Comparison of ENCODE assay signal across 8 mouse cellular contexts in the genomic region with DNA sequence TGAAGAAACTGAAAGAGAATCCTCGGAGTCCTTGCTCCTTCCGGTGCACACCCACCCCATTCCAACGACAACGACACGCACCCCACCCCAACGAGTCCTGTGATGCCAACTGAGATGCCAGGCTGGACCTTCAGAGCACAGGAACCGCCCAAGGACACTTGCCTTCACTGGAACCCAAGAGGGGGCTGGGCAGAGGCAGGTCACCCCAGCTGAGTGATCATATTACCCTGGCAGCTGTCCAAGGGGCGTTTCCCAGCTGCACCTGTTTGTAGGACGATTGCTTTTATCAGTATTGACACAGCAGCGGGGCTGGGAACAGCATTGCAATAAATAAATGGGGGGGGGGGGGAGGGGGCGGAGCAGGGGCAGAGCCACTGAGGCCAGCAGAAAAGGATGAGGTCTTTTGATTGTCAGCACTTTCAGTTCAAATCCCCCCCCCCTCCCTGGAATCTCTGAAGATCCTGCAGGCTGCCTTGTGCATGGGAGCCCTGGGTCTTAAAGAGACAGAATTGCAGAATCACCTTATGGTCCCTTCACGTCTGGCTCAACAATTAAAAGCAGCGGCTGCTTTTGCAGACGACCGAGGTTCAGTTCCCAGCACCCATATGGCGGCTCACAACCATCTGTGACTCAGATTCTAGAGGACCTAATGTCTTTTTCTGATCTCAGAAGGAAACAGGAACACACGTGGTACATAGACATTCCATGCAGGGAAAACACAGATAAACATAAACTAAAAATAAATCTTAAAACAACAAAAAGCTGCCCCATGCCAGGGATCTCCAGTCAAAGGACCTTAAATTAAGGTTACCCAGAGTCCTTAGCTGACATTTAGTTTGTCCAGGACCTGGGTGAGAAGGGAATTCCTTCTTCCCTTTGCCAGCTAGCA. TPM values are rescaled to one million over a fixed set of nuclear protein-coding genes. Genes with fewer than 3 reads are reported as not detected.
DNase-seq lines count a peak whose midpoint lies in the region; ATAC-seq and TF ChIP-seq lines count a peak whose summit lies in the region.

No protein-coding gene starts in this region.

- no peak overlapping the region for H3K4me3 ChIP-seq in forebrain, postnatal 0 days (ENCODE audit: low read depth, low read length)
- 0 out of 2 replicates have a peak overlapping the region, but pooled peaks have one; percentile 9 for H3K4me3 ChIP-seq in hindbrain, embryonic 15.5 days

- H3K9ac ChIP-seq in forebrain, postnatal 0 days: no peak overlapping the region
- H3K9ac ChIP-seq in hindbrain, embryonic 15.5 days: no peak overlapping the region

- no peaks in the 10 kb centered on the region for H3K9me3 ChIP-seq in forebrain, postnatal 0 days (ENCODE audit: low read length)
- H3K9me3 ChIP-seq in hindbrain, embryonic 15.5 days: no peaks in the 10 kb centered on the region

- peak; percentile 41 for DNase-seq in cerebellum, adult 9-11 months
- DNase-seq in cerebellum, adult 9-10 months: no peak
- DNase-seq in adrenal gland, postnatal 25 days: peak; percentile 71
- peak; percentile 21 for DNase-seq in forebrain, postnatal 0 days
- peak; percentile 98 for DNase-seq in liver
- DNase-seq in naive thymus-derived CD4-positive, alpha-beta T cell, adult 2 months (ENCODE audit: low read depth): peak; percentile 75
- DNase-seq in thymus, postnatal 25 days: peak; percentile 41

- 17% methylated on average over 16 of the region's 17 CpGs for WGBS in forebrain, postnatal 0 days
- WGBS in hindbrain, embryonic 15.5 days: 15% methylated on average over 17 of the region's 17 CpGs

- peak overlapping the region; percentile 52; the same call in 1 of the 2 replicates for H3K4me2 ChIP-seq in forebrain, postnatal 0 days (ENCODE audit: low read depth)
- peak overlapping the region; percentile 76 for H3K4me2 ChIP-seq in hindbrain, embryonic 15.5 days

- H3K36me3 ChIP-seq in forebrain, postnatal 0 days (ENCODE audit: insufficient read depth): no peaks in the 10 kb centered on the region
- no peaks in the 10 kb centered on the region for H3K36me3 ChIP-seq in hindbrain, embryonic 15.5 days

- TF ChIP-seq CTCF in forebrain, postnatal 0 days (IDR thresholded peaks at IDR 0.05; ENCODE audit: low read depth): no peak

- no peaks in the 10 kb centered on the region; the same call in 1 of the 2 replicates for H3K4me1 ChIP-seq in forebrain, postnatal 0 days (ENCODE audit: insufficient read depth)
- H3K4me1 ChIP-seq in hindbrain, embryonic 15.5 days (replicated peaks): peaks cover 19% of the 10 kb centered on the region

- H3K27me3 ChIP-seq in forebrain, postnatal 0 days (ENCODE audit: insufficient read depth, low read length): no peaks in the 10 kb centered on the region
- no peaks in the 10 kb centered on the region for H3K27me3 ChIP-seq in hindbrain, embryonic 15.5 days

- no peak overlapping the region for H3K27ac ChIP-seq in forebrain, postnatal 0 days (ENCODE audit: low read depth, low read length)
- H3K27ac ChIP-seq in hindbrain, embryonic 15.5 days (replicated peaks): 0 out of 2 replicates have a peak overlapping the region, but pooled peaks have one; percentile 64

- ATAC-seq in forebrain, postnatal 0 days: no peak
- ATAC-seq in hindbrain, embryonic 15.5 days (ENCODE audit: low FRiP score, low read depth): 0 out of 2 replicates have a peak, but pooled peaks have one; percentile 10

RNA-seq across cellular contexts. Expression of a gene that starts 52.0 kb away (rescaled TPM):
- total RNA-seq in adrenal gland, postnatal 25 days (2021): 88.8 and 160 TPM in 2 replicates
- 8.7 and 14.6 TPM in 2 replicates for total RNA-seq in forebrain, postnatal 0 days (2014; rRNA removed)
- polyA plus RNA-seq in forebrain, postnatal 0 days (2015; fragmentation: Nextera tagmentation; extraction: Ambion mirVana): 10.3 and 12.0 TPM in 2 replicates
- 8.4 and 8.9 TPM in 2 replicates for polyA plus RNA-seq in hindbrain, embryonic 15.5 days (2015; fragmentation: Nextera tagmentation; extraction: Ambion mirVana)
